Mouse (Mus musculus): Measurements from ENCODE around the gene Gnai2. TPM values are rescaled to one million over a fixed set of nuclear protein-coding genes. Genes with fewer than 3 reads are reported as not detected.
A peak's percentile ranks its signal among the peaks of the same experiment; 100 is the strongest.

Gene Gnai2
- total RNA-seq, 2 experiments from 2014 or later, result 229 to 244 TPM

GRCm38 (mm10) chr9:107662342-107662741 is 27.2 kb upstream of the Gnai2 start:
- DNase-seq (ENCODE audit: extremely low spot score in 1 of 2, low spot score in 2 of 2), result no peak
- intact Hi-C loops (cut with DNase I), result no loop called here

GRCm38 (mm10) chr9:107660777-107661176 is 25.6 kb upstream of the Gnai2 start:
- no peak for DNase-seq (ENCODE audit: extremely low spot score in 1 of 2, low spot score in 2 of 2)
- intact Hi-C loops (cut with DNase I), result no loop called here

- intact Hi-C loops (cut with DNase I), result no loop called here
- no peak for DNase-seq (ENCODE audit: extremely low spot score in 1 of 2, low spot score in 2 of 2)
Measured at GRCm38 (mm10) chr9:107659961-107660360, 24.8 kb upstream of the Gnai2 start.

- DNase-seq (ENCODE audit: extremely low spot score in 1 of 2, low spot score in 2 of 2), result peak; percentile 77 to 79
Measured at GRCm38 (mm10) chr9:107659551-107659950, 24.4 kb upstream of the Gnai2 start.

GRCm38 (mm10) chr9:107658096-107658495 is 22.9 kb upstream of the Gnai2 start:
- DNase-seq (ENCODE audit: extremely low spot score in 1 of 2, low spot score in 2 of 2), result no peak
- intact Hi-C loops (cut with DNase I), result no loop called here

More at GRCm38 (mm10) chr9:107659551-107659950, 24.4 kb upstream of the Gnai2 start:
- intact Hi-C loops (cut with DNase I), result no loop called here

GRCm38 (mm10) chr9:107657144-107657543 is 22.0 kb upstream of the Gnai2 start:
- intact Hi-C loops (cut with DNase I), result no loop called here
- no peak for DNase-seq (ENCODE audit: extremely low spot score in 1 of 2, low spot score in 2 of 2)

- intact Hi-C loops (cut with DNase I), result no loop called here
Measured at GRCm38 (mm10) chr9:107654585-107654984, 19.4 kb upstream of the Gnai2 start.

GRCm38 (mm10) chr9:107653474-107653873 is 18.3 kb upstream of the Gnai2 start:
- intact Hi-C loops (cut with DNase I), result no loop called here
- no peak for DNase-seq (ENCODE audit: extremely low spot score in 1 of 2, low spot score in 2 of 2)

More at GRCm38 (mm10) chr9:107654585-107654984, 19.4 kb upstream of the Gnai2 start:
- no peak for DNase-seq (ENCODE audit: extremely low spot score in 1 of 2, low spot score in 2 of 2)

- peak in 1 of 2 experiments; percentile 81 for DNase-seq (ENCODE audit: extremely low spot score in 1 of 2, low spot score in 2 of 2)
- intact Hi-C loops (cut with DNase I), result no loop called here
Measured at GRCm38 (mm10) chr9:107650708-107651481, 15.7 kb upstream of the Gnai2 start.

- no peak for DNase-seq (ENCODE audit: extremely low spot score in 1 of 2, low spot score in 2 of 2)
- intact Hi-C loops (cut with DNase I), result no loop called here
Measured at GRCm38 (mm10) chr9:107650225-107650624, 15.1 kb upstream of the Gnai2 start.

- intact Hi-C loops (cut with DNase I), result no loop called here
- no peak for DNase-seq (ENCODE audit: extremely low spot score in 1 of 2, low spot score in 2 of 2)
Measured at GRCm38 (mm10) chr9:107648767-107649166, 13.6 kb upstream of the Gnai2 start.

GRCm38 (mm10) chr9:107646975-107647374 is 11.8 kb upstream of the Gnai2 start:
- intact Hi-C loops (cut with DNase I), result no loop called here

GRCm38 (mm10) chr9:107645577-107645976 is 10.4 kb upstream of the Gnai2 start:
- intact Hi-C loops (cut with DNase I), result loop anchor here (1.0 to 2.0 kb wide), 2 partner anchors 31 to 93 kb away; no protein-coding TSS in a partner anchor
- DNase-seq (ENCODE audit: extremely low spot score in 1 of 2, low spot score in 2 of 2), result peak; percentile 72 to 84

More at GRCm38 (mm10) chr9:107646975-107647374, 11.8 kb upstream of the Gnai2 start:
- DNase-seq (ENCODE audit: extremely low spot score in 1 of 2, low spot score in 2 of 2), result no peak

- intact Hi-C loops (cut with DNase I), result loop anchor here (1.0 to 2.0 kb wide), 2 partner anchors 31 to 94 kb away; no protein-coding TSS in a partner anchor
- no peak for DNase-seq (ENCODE audit: extremely low spot score in 1 of 2, low spot score in 2 of 2)
Measured at GRCm38 (mm10) chr9:107645153-107645510, 10.0 kb upstream of the Gnai2 start.

GRCm38 (mm10) chr9:107644495-107645152 is 9.5 kb upstream of the Gnai2 start:
- peak; percentile 87 to 94 for DNase-seq (ENCODE audit: extremely low spot score in 1 of 2, low spot score in 2 of 2)
- intact Hi-C loops (cut with DNase I), result loop anchor here (1.0 to 2.0 kb wide), 3 partner anchors 32 to 94 kb away; no protein-coding TSS in a partner anchor

GRCm38 (mm10) chr9:107643544-107644214 is 8.5 kb upstream of the Gnai2 start:
- DNase-seq (ENCODE audit: extremely low spot score in 1 of 2, low spot score in 2 of 2), result no peak
- intact Hi-C loops (cut with DNase I), result loop anchor here (1.0 to 2.0 kb wide), 2 partner anchors 42 to 95 kb away; no protein-coding TSS in a partner anchor

GRCm38 (mm10) chr9:107641666-107642065 is 6.5 kb upstream of the Gnai2 start:
- no peak for DNase-seq (ENCODE audit: extremely low spot score in 1 of 2, low spot score in 2 of 2)
- intact Hi-C loops (cut with DNase I), result no loop called here

GRCm38 (mm10) chr9:107640257-107640772 is 5.1 kb upstream of the Gnai2 start:
- intact Hi-C loops (cut with DNase I), result no loop called here
- no peak for DNase-seq (ENCODE audit: extremely low spot score in 1 of 2, low spot score in 2 of 2)

GRCm38 (mm10) chr9:107637070-107637469 is 1.9 kb upstream of the Gnai2 start:
- intact Hi-C loops (cut with DNase I), result no loop called here
- DNase-seq (ENCODE audit: extremely low spot score in 1 of 2, low spot score in 2 of 2), result no peak
